Mouse (Mus musculus): ENCODE measurements around the gene Ap3b1.

DNA sequence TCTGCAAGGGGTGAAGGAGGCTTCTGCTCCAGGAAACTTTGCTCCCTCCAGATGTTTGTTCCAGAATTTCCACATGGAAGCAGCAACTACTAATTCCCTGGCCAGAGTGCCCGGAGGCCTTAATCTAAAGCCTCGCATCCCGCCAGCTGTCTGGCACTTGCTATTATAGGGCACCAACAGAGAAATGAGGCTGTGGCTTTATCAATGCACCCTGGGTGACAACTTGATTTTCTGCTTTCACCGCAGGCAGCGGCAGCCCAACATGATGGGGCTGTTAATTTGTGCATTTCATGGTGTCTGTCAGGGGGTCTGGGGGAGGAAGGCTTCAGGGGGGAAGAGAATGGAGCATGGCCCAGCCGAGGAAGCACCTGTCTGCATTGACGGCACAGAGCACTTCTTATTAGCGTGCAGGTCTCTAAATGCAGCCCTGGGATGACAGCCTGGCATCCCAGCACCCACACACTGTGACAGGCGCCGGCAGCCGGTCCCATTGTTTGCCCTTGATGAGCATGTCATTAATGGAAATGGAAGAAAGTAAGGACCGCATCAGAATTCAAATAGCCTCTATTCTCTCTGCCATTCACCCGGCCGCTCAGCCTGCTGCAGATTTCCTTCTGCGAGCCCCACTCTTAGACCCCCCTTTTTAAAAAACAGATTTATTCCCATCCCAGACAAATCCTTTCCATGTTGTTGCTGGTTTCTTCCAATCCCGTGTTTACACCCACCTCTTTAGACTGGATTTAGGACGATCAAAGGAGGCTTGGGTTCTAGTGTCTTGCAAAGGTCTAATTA lies 217.0 kb downstream of the Ap3b1 start:
- TF ChIP-seq CTCF (IDR thresholded peaks at IDR 0.05; ENCODE audit: borderline replicate concordance, extremely low read depth, insufficient read depth, insufficient read length) (no peak), POLR2A (IDR thresholded peaks at IDR 0.05; ENCODE audit: borderline replicate concordance, extremely low read depth, insufficient read depth, insufficient read length, poor library complexity, severe bottlenecking) (no peak)
